Mouse (Mus musculus): Measurements from ENCODE around the gene Prss27. TPM values are rescaled to one million over a fixed set of nuclear protein-coding genes. Genes with fewer than 3 reads are reported as not detected.
"Not testable (repeated sequence)": the region's sequence is repeated elsewhere in the genome, so short reads cannot be mapped to it uniquely, and the experiment has no call there.

The Prss27 gene
- polyA plus RNA-seq, 1 experiment from 2014 or later, result 0.24 TPM

DNA sequence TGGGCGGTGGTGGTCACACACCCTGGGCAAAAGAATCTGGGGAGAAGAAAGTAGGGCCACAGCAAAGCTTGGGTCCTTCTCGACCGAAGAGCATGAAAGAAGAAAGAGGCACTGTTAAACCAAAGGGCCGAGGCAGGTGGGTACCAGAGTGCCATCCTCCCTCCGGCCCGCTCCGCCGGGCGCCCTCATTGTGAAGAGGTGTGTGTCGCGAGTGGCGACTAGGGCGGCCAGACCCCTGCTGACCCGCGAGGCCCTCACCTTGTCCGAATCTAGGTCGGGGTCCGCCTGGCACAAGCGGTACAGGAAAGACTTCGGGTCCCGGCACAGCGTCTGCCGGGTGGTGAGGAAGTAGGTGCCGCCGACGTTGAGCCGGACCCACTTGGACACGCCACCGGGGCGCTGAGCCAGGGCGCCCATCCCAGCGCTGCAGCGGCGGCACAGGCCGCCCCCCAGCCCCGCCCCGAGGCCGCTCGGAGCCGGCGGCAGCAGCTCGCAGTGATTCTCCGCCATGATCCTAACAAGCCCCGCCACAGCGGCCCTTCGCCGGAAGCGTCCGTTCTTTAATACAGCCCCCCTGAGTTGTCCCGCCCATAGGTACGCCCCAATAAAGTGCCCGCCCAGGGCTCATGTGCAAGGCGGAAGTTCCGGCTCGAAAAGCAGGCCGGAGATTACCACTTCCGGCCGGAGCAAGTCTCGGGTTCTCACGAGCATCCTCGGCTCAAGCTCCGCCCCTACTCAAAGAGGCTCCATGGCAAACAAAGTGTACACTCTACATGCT is 35.2 kb downstream of the Prss27 start, which contains the start of gene Kctd5:
TSS of gene Kctd5 (minus strand) at position 567 of the 778 bp plus-strand sequence.
- H3K27ac ChIP-seq (ENCODE audit: low read depth), result peak within 1 kb of the TSS; percentile 80
- DNase-seq (peak; percentile 99), ATAC-seq (ENCODE audit: insufficient read depth) (peak; percentile 99)
- peak within 1 kb of the TSS; percentile 76 for H3K4me2 ChIP-seq
- under 1% methylated on average over 61 of the region's 62 CpGs for whole genome bisulfite sequencing
- peak within 1 kb of the TSS; percentile 95 for H3K9ac ChIP-seq
- 0 out of 2 replicates have a peak, but pooled peaks cover 6% of the 10 kb centered on the region for H3K4me1 ChIP-seq (ENCODE audit: insufficient read depth)
- H3K36me3 ChIP-seq (ENCODE audit: insufficient read depth), result peaks cover 15% of the 10 kb centered on the region
- TF ChIP-seq CTCF (IDR thresholded peaks at IDR 0.05; ENCODE audit: low read depth), result no peak
- H3K27me3 ChIP-seq (ENCODE audit: insufficient read depth, low read length), result no peaks in the 10 kb centered on the region
- no peaks in the 10 kb centered on the region for H3K9me3 ChIP-seq (ENCODE audit: low read depth, low read length)
- H3K4me3 ChIP-seq (ENCODE audit: low read depth, low read length), result peak within 1 kb of the TSS; percentile 97

DNA sequence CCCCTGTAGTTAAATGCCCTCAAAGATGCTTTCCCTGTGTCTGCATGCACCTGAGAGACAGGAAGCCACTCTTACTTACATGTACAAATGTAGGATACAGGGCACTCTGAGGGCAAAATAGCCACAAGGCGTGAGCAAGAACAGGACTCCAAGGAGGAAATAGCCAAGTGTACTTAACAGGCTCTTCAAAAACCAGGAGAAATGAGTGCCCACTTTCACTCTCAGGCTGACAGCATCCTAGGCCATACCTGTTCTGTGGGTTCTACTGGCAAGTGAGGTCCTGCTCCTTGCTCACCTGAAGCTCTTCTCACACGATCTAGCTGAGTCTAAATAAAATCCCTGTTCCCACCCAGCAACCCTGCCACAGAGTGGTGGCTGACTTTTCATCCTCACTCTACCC is 39.2 kb downstream of the Prss27 start:
- H3K4me3 ChIP-seq (ENCODE audit: low read depth, low read length), result no peak overlapping the region
- no peak overlapping the region for H3K4me2 ChIP-seq
- 83% methylated on average over 2 of the region's 2 CpGs for WGBS
- ATAC-seq (ENCODE audit: insufficient read depth) (no peak), DNase-seq (no peak)
- H3K27ac ChIP-seq (ENCODE audit: low read depth), result no peak overlapping the region
- H3K9me3 ChIP-seq (ENCODE audit: low read depth, low read length), result no peaks in the 10 kb centered on the region
- TF ChIP-seq CTCF (IDR thresholded peaks at IDR 0.05; ENCODE audit: low read depth), result no peak
- peaks cover 39% of the 10 kb centered on the region for H3K36me3 ChIP-seq (ENCODE audit: insufficient read depth)
- 0 out of 2 replicates have a peak, but pooled peaks cover 2% of the 10 kb centered on the region for H3K4me1 ChIP-seq (ENCODE audit: insufficient read depth)
- no peak overlapping the region for H3K9ac ChIP-seq
- no peaks in the 10 kb centered on the region for H3K27me3 ChIP-seq (ENCODE audit: insufficient read depth, low read length)

DNA sequence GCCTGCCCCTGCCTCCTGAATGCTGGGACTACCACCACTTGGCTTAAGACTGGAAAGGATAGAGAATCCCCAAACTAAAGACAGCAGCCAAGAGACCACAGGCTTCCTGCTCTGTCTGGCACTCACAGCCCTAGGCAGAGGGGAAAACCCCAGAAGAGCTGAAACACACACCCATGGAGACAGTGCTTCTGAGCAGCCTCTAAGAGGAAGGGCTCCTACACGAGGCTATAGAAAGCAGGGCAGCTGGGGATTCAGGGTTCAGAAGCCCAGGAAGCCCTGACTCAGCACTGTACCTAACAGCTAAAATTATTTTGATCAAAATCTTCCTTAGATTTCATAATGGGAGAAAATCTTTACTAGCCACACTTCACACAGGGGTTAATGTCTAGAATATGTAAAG is 46.6 kb downstream of the Prss27 start:
- WGBS, result 50% methylated on average over 1 of the region's 1 CpGs
- no peak overlapping the region for H3K27ac ChIP-seq (ENCODE audit: low read depth)
- TF ChIP-seq CTCF (IDR thresholded peaks at IDR 0.05; ENCODE audit: low read depth), result no peak
- H3K9ac ChIP-seq, result no peak overlapping the region
- H3K27me3 ChIP-seq (ENCODE audit: insufficient read depth, low read length), result no peaks in the 10 kb centered on the region
- DNase-seq (no peak), ATAC-seq (ENCODE audit: insufficient read depth) (no peak)
- no peak overlapping the region for H3K4me3 ChIP-seq (ENCODE audit: low read depth, low read length)
- H3K4me1 ChIP-seq (ENCODE audit: insufficient read depth), result no peaks in the 10 kb centered on the region
- no peaks in the 10 kb centered on the region for H3K9me3 ChIP-seq (ENCODE audit: low read depth, low read length)
- H3K4me2 ChIP-seq, result no peak overlapping the region
- H3K36me3 ChIP-seq (ENCODE audit: insufficient read depth), result peaks cover 56% of the 10 kb centered on the region

DNA sequence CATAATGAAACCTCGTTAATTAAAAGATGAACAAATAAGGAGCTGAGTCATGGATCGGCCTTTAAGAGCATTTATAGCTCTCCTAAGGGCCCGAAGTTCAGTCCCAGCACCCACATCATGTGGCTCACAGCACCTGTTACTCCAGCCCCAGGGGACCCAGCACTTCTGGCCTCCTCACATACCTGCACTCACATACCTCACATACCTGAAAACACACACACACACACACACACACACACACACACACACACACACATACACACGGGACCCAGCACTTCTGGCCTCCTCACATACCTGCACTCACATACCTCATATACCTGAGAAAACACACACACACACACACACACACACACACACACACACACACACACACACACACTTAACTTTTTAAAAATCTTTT is 48.5 kb downstream of the Prss27 start:
- not testable (repeated sequence) for H3K9ac ChIP-seq; H3K4me2 ChIP-seq; DNase-seq; ATAC-seq (ENCODE audit: insufficient read depth); H3K27ac ChIP-seq (ENCODE audit: low read depth); H3K9me3 ChIP-seq (ENCODE audit: low read depth, low read length); H3K27me3 ChIP-seq (ENCODE audit: insufficient read depth, low read length); H3K4me3 ChIP-seq (ENCODE audit: low read depth, low read length); H3K4me1 ChIP-seq (ENCODE audit: insufficient read depth)
- 69% methylated on average over 4 of the region's 4 CpGs for WGBS
- H3K36me3 ChIP-seq (ENCODE audit: insufficient read depth), result peaks cover 62% of the 10 kb centered on the region

DNA sequence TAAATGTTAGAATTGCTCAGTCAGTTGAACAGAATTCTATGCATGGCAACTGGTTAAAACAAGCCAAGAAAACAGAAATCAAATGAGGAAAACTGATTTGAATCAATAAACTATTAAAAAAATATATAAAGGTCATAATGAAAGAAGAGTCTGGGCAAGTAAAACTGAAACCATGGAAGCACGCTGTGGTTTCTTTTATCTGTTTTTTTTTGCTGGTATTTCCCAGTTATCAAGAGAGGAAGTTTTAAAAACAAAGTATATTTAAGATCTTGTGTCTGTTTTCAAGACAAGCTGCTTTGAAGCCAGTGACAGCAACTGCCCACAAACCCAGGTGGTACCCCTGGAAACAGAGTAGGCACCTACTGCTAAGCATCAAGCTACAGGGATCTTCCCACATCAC is 52.6 kb downstream of the Prss27 start:
- H3K27me3 ChIP-seq (ENCODE audit: insufficient read depth, low read length), result no peaks in the 10 kb centered on the region
- TF ChIP-seq CTCF (IDR thresholded peaks at IDR 0.05; ENCODE audit: low read depth), result no peak
- 98% methylated on average over 1 of the region's 1 CpGs for WGBS
- no peak overlapping the region for H3K4me3 ChIP-seq (ENCODE audit: low read depth, low read length)
- peaks cover 72% of the 10 kb centered on the region for H3K36me3 ChIP-seq (ENCODE audit: insufficient read depth)
- ATAC-seq (ENCODE audit: insufficient read depth) (no peak), DNase-seq (no peak)
- H3K4me1 ChIP-seq (ENCODE audit: insufficient read depth), result no peaks in the 10 kb centered on the region
- no peak overlapping the region for H3K27ac ChIP-seq (ENCODE audit: low read depth)
- no peak overlapping the region for H3K4me2 ChIP-seq
- H3K9ac ChIP-seq, result no peak overlapping the region
- no peaks in the 10 kb centered on the region for H3K9me3 ChIP-seq (ENCODE audit: low read depth, low read length)

Small RNA genes lying within 50 kb of the gene (microRNA-seq; reads per million reads assigned to microRNA genes)
- gene Gm27700 (ENCODE audit: borderline number of aligned reads), result not detected

Other genes starting within 250 kb of the Prss27 start
- 429 and 491 TPM in 2 replicates for gene Srrm2, start 247.6 kb upstream of the Prss27 start, polyA plus RNA-seq (2014; fragmentation: Nextera tagmentation; extraction: Ambion mirVana)
- gene Elob, start 209.0 kb upstream of the Prss27 start, polyA plus RNA-seq (2014; fragmentation: Nextera tagmentation; extraction: Ambion mirVana), result 1,057 and 1,075 TPM in 2 replicates
- not detected in 2 replicates for gene Prss33, start 202.1 kb upstream of the Prss27 start, polyA plus RNA-seq (2014; fragmentation: Nextera tagmentation; extraction: Ambion mirVana)
- not detected in 2 replicates for gene Prss32, start 194.3 kb upstream of the Prss27 start, polyA plus RNA-seq (2014; fragmentation: Nextera tagmentation; extraction: Ambion mirVana)
- gene Prss41, start 194.0 kb upstream of the Prss27 start, polyA plus RNA-seq (2014; fragmentation: Nextera tagmentation; extraction: Ambion mirVana), result 1.0 and 1.4 TPM in 2 replicates
- gene Prss21, start 170.1 kb upstream of the Prss27 start, polyA plus RNA-seq (2014; fragmentation: Nextera tagmentation; extraction: Ambion mirVana), result not detected in 2 replicates
- gene Dcpp1, start 157.3 kb upstream of the Prss27 start, polyA plus RNA-seq (2014; fragmentation: Nextera tagmentation; extraction: Ambion mirVana), result 1.0 TPM in 1 of 2 replicates, not detected in the other
- gene Dcpp2, start 157.3 kb upstream of the Prss27 start, polyA plus RNA-seq (2014; fragmentation: Nextera tagmentation; extraction: Ambion mirVana), result not detected in 2 replicates
- gene Dcpp3, start 120.7 kb upstream of the Prss27 start, polyA plus RNA-seq (2014; fragmentation: Nextera tagmentation; extraction: Ambion mirVana), result 2.2 TPM in 2 replicates
- not detected in 2 replicates for gene Sbp, start 96.5 kb upstream of the Prss27 start, polyA plus RNA-seq (2014; fragmentation: Nextera tagmentation; extraction: Ambion mirVana)
- not detected in 2 replicates for gene Sbpl, start 82.9 kb upstream of the Prss27 start, polyA plus RNA-seq (2014; fragmentation: Nextera tagmentation; extraction: Ambion mirVana)
- gene Prss30, start 57.6 kb upstream of the Prss27 start, polyA plus RNA-seq (2014; fragmentation: Nextera tagmentation; extraction: Ambion mirVana), result 0.20 TPM in 1 of 2 replicates, not detected in the other
- gene Prss22, start 40.0 kb upstream of the Prss27 start, polyA plus RNA-seq (2014; fragmentation: Nextera tagmentation; extraction: Ambion mirVana), result 2.1 TPM in 2 replicates
- 64.4 and 69.6 TPM in 2 replicates for gene Kctd5, start 35.3 kb downstream of the Prss27 start, polyA plus RNA-seq (2014; fragmentation: Nextera tagmentation; extraction: Ambion mirVana)
- gene Pdpk1, start 112.8 kb downstream of the Prss27 start, polyA plus RNA-seq (2014; fragmentation: Nextera tagmentation; extraction: Ambion mirVana), result 34.9 and 37.3 TPM in 2 replicates
- 23.6 and 33.3 TPM in 2 replicates for gene Amdhd2, start 125.6 kb downstream of the Prss27 start, polyA plus RNA-seq (2014; fragmentation: Nextera tagmentation; extraction: Ambion mirVana)
- gene Atp6v0c, start 131.6 kb downstream of the Prss27 start, polyA plus RNA-seq (2014; fragmentation: Nextera tagmentation; extraction: Ambion mirVana), result 450 and 473 TPM in 2 replicates
- 6.4 and 7.0 TPM in 2 replicates for gene Tbc1d24, start 167.4 kb downstream of the Prss27 start, polyA plus RNA-seq (2014; fragmentation: Nextera tagmentation; extraction: Ambion mirVana)
- 8.2 and 10.3 TPM in 2 replicates for gene Ntn3, start 171.4 kb downstream of the Prss27 start, polyA plus RNA-seq (2014; fragmentation: Nextera tagmentation; extraction: Ambion mirVana)
- gene Tedc2, start 182.7 kb downstream of the Prss27 start, polyA plus RNA-seq (2014; fragmentation: Nextera tagmentation; extraction: Ambion mirVana), result 14.5 and 15.2 TPM in 2 replicates
- 79.3 and 81.1 TPM in 2 replicates for gene Ccnf, start 213.3 kb downstream of the Prss27 start, polyA plus RNA-seq (2014; fragmentation: Nextera tagmentation; extraction: Ambion mirVana)